Mouse (Mus musculus) layer of hippocampus, adult 2 months (tissue): ENCODE measurements around the gene Uchl3. TPM values are rescaled to one million over a fixed set of nuclear protein-coding genes. Genes with fewer than 3 reads are reported as not detected.

Source experiments
- DNase-seq, 2 experiments: peaks; one replicate each; pipeline ENCODE4 v3.0.0; 2022; ENCODE audit warnings: low spot score in 2 of 2
- H3K27ac ChIP-seq: fragments of 200-600 bp; 2 replicates; pipeline ENCODE4 v1.8.1; 2022
- H3K4me3 ChIP-seq: fragments of 200-600 bp; 2 replicates; pipeline ENCODE4 v1.8.1; 2022; ENCODE audit warnings: mild to moderate bottlenecking
- CTCF ChIP-seq: fragments of 200-600 bp; conservative IDR thresholded peaks from 2 replicates; pipeline ENCODE4 v1.8.1; 2022; ENCODE audit warnings: antibody characterized with exemption, mild to moderate bottlenecking, moderate library complexity
- total RNA-seq, 2 experiments: library from RNA; stranded (reverse); gene quantifications; 2 replicates each; pipeline ENCODE4 v1.2.3; 2021

Uchl3 gene
- total RNA-seq, 2 experiments from 2014 or later, result 46.2 to 54.9 TPM

DNA sequence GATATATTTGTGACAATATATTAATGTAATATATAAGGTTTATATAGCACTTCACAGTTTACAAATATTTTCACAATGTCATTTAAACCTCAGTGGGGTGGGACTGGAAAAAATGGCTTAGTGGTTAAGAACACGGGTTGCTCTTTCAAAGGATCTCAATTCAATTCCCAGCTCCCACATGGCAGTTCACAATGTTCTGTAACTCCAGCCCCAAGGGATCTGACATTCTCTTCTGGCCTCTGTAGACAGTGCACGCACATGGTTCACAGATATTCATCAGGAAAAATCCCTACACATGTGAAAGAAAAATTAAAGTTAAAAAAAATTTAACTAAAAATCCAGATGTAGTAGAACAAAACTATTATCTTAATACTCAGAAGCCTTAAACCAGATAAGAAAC lies 34.6 kb downstream of the Uchl3 start:
- Histone ChIP-seq H3K4me3 (no peak overlapping the region), H3K27ac (no peak overlapping the region)
- TF ChIP-seq CTCF, result no peak
- no peak for DNase-seq

DNA sequence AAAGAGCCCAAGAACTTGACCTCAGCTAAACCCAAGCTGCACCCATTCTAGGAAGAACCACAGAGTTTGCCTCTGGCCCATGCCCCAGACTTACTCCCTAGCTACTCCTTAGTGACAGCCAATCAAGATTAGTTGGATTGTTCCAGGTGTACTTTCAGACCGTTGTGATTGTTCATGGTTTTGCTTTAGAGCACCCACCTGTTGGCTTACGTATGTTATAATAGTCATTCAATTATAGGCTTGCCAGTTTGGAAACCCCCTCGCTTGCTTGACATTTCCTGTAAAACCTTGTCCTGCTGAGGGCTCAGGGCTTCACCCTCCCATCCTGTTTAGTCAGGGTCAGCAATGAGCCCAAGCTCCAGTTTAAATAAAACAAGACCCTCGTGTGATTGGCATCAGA lies 50.7 kb downstream of the Uchl3 start:
- no peak for DNase-seq

GRCm38 (mm10) chr14:101707088-101707487 lies 53.3 kb downstream of the Uchl3 start:
- DNase-seq, result no peak
- no peak overlapping the region for H3K27ac ChIP-seq
- H3K4me3 ChIP-seq, result no peak overlapping the region
- TF ChIP-seq CTCF, result no peak

More for the DNA sequence above, 50.7 kb downstream of the Uchl3 start:
- Histone ChIP-seq H3K4me3 (no peak overlapping the region), H3K27ac (no peak overlapping the region)
- no peak for TF ChIP-seq CTCF

GRCm38 (mm10) chr14:101714414-101714813 lies 60.6 kb downstream of the Uchl3 start:
- DNase-seq, result no peak
- no peak for TF ChIP-seq CTCF

DNA sequence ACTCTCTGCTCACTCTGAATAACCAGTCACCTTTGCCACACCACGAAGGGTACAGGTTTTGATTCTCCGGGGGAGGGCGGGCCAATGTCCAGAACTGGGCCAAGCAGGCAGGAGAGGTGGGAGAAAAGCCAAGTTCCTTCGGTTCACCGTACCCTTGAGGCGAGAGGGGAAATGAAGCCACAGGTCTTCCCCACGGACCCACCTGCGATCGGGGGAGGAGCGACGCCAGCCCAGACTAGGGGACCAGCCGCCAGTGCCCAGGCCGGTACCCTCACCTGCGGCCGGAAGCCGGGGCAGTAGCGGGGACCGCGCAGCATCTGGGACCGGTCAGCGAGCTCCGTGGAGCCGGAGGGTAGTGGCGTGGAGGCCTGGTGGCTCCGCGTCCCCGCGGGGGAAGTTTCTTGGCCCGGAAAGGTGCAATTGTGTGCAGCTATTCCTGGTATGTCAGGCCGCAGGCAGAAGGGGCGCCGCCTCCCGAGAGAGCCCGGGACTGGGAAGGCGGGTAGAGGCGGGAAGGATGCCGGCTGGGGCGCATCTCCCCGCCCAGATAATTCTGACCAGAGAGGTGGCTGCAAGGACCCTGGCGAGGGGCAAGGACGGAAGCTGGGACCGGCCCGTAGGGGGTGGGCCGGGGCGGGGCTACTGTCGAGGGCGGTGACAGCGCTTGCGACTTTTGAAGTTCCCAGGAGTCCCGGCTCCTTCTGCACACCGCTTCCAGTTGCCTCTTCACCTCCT lies 75.6 kb downstream of the Uchl3 start, which contains the start of the genes Gm9922 and Lmo7:
TSS of gene Gm9922 (minus strand) at position 578 of the 735 bp plus-strand sequence.
TSS of gene Lmo7 (plus strand) at position 721 of the 735 bp plus-strand sequence.
- peak; percentile 33; the same call in 1 of the 2 replicates for TF ChIP-seq CTCF
- Histone ChIP-seq H3K27ac (no peak within 1 kb of the TSS), H3K4me3 (peak within 1 kb of the TSS; percentile 83)
- peak; percentile 8 to 24 for DNase-seq

More at GRCm38 (mm10) chr14:101714414-101714813, 60.6 kb downstream of the Uchl3 start:
- no peak overlapping the region for H3K4me3 ChIP-seq
- no peak overlapping the region for H3K27ac ChIP-seq

DNA sequence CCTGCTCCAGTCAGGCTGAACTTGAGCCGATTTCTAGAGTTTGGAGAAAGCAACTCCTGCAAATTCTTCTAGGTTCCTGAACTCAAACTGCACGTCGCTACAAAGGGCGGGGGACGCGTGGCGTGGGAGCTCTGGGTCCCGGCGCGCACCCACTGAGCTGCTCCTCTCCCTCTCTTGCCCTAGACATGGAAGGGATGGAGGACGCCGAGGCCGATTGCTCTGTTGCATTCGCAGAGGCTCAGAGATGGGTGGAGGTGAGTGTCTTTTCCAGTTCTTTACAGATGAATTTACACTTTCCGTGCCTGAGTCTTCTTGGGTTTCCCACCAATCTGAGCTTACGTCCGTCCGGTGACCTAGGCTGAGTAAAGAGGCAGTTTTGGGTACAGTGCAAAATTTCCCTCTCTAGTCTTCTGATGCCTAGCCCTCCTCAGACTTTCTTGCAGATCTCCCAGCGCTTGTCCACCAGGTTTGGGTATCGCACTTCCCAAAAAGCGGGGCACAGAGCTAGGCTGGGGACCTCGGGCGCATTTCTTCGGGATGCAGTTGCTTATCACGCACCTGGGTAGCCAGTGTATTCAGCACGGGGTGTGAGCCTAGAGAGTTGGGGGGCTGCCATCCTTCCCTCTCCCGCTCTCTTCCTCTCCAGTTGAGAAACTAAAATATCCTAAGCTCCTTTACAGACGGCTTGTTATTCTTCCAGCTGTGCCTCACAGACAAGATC lies 76.4 kb downstream of the Uchl3 start:
- Histone ChIP-seq H3K4me3 (peak overlapping the region; percentile 83), H3K27ac (no peak overlapping the region)
- DNase-seq, result no peak
- no peak for TF ChIP-seq CTCF

GRCm38 (mm10) chr14:101733542-101734303 lies 80.0 kb downstream of the Uchl3 start:
- no peak for DNase-seq
- no peak overlapping the region for H3K4me3 ChIP-seq
- TF ChIP-seq CTCF, result no peak
- H3K27ac ChIP-seq, result no peak overlapping the region

DNA sequence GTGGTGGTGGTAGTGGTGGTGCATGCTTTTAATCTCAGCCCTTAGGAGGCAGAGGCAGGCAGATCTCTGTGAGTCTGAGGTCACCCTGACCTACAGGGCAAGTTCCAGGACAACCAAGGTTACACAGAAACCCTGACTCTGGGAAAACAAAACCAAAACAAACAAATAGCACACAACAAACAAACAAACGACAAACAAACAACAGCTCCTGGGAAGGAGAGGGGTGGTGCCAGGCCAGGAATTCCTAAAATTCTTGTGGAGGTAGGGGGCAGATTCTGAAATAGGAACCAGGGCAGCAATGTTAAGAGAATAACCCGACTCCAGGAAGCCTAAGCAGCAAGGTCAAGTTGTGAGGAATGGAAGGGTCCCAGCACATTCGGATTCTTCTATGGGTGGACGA lies 83.7 kb downstream of the Uchl3 start:
- no peak for DNase-seq
- no peak overlapping the region for H3K27ac ChIP-seq
- no peak for TF ChIP-seq CTCF
- H3K4me3 ChIP-seq, result no peak overlapping the region

Other genes with a start within 250 kb of the Uchl3 start
- gene Tbc1d4, start 44.8 kb upstream of the Uchl3 start, total RNA-seq, result 10 to 100 TPM; 10.4 to 11.3 TPM
- gene Commd6, start 13.3 kb upstream of the Uchl3 start, total RNA-seq, result 10 to 100 TPM; 53.4 to 56.3 TPM
- not detected for gene Gm9922, start 75.8 kb downstream of the Uchl3 start, total RNA-seq
- gene Lmo7, start 76.0 kb downstream of the Uchl3 start, total RNA-seq, result 100 to 1,000 TPM; 147 to 150 TPM